Mouse (Mus musculus) liver, embryonic 15.5 days (tissue): ENCODE results near the gene Utrn. TPM values are rescaled to one million over a fixed set of nuclear protein-coding genes. Genes with fewer than 3 reads are reported as not detected.

Source experiments
- ATAC-seq: fragments of 200-750 bp; cut with Nextera tagmentation; 2 replicates; pipeline ENCODE4 v1.8.0; 2017; ENCODE audit warnings: moderate number of reproducible peaks, mild to moderate bottlenecking, moderate library complexity; ENCODE audit not compliant: insufficient read depth
- H3K27ac ChIP-seq: fragments of 300-500 bp; sonication (generic); replicated peaks from 2 replicates; pipeline ENCODE4 v1.5.1; 2015; ENCODE audit warnings: mild to moderate bottlenecking, inconsistent platforms
- H3K27me3 ChIP-seq: fragments of 300-500 bp; sonication (generic); 2 replicates; pipeline ENCODE4 v1.6.1; 2015; ENCODE audit warnings: mild to moderate bottlenecking, inconsistent platforms
- H3K36me3 ChIP-seq: fragments of 300-500 bp; sonication (generic); replicated peaks from 2 replicates; pipeline ENCODE4 v1.6.1; 2015; ENCODE audit warnings: moderate library complexity, mild to moderate bottlenecking, inconsistent platforms
- H3K4me1 ChIP-seq: fragments of 300-500 bp; sonication (generic); replicated peaks from 2 replicates; pipeline ENCODE4 v1.6.1; 2015; ENCODE audit warnings: inconsistent platforms
- H3K4me2 ChIP-seq: fragments of 300-500 bp; sonication (generic); 2 replicates; pipeline ENCODE4 v1.6.1; 2015; ENCODE audit warnings: moderate library complexity, mild to moderate bottlenecking, inconsistent platforms
- H3K4me3 ChIP-seq: fragments of 300-500 bp; sonication (generic); replicated peaks from 2 replicates; pipeline ENCODE4 v1.5.1; 2015; ENCODE audit warnings: mild to moderate bottlenecking, inconsistent platforms
- H3K9ac ChIP-seq: fragments of 300-500 bp; sonication (generic); 2 replicates; pipeline ENCODE4 v1.6.1; 2015; ENCODE audit warnings: moderate library complexity, mild to moderate bottlenecking, inconsistent platforms
- H3K9me3 ChIP-seq: fragments of 300-500 bp; sonication (generic); replicated peaks from 2 replicates; pipeline ENCODE4 v1.6.1; 2016; ENCODE audit warnings: inconsistent platforms
- WGBS: fragments of 180-500 bp; shearing (Covaris S2); methylation state at CpG from one replicate; pipeline ENCODE4 v1.1.7; 2015; ENCODE audit warnings: mixed read lengths; ENCODE audit not compliant: insufficient replicate concordance; 5-methylcytosine and 5-hydroxymethylcytosine counted together
- polyA plus RNA-seq: library from polyadenylated mRNA; unstranded; fragments of >200 nt; fragmentation: Nextera tagmentation; extraction: Ambion mirVana; gene quantifications from 2 replicates; pipeline ENCODE4 v1.2.1, GENCODE M21; 2015

The Utrn gene
- polyA plus RNA-seq, 1 experiment from 2014 or later: 8.2 TPM

DNA sequence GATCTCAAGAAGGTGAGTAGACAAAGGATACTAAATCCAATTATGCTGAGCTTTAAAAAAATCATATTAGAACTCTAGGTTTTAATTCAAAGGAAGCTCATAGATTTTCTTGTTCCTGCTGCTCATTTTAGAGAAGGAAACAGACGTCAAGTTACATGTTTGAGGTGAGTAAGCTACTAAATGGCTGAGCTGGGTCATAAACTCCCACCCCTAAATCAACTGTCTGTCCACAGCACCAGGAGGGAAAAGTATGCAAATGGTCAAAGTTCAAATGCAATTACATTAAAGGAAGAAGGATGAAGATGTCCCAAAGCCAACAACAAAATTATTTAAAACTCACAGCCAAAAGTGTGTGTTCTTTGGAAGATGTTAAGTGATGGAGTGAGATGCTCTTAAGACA lies 139.5 kb downstream of the Utrn start:
- Histone ChIP-seq H3K9me3 (no peaks in the 10 kb centered on the region), H3K4me3 (no peak overlapping the region), H3K27ac (no peak overlapping the region), H3K27me3 (no peaks in the 10 kb centered on the region), H3K36me3 (peaks cover 10% of the 10 kb centered on the region; the same call in 1 of the 2 replicates), H3K4me1 (no peaks in the 10 kb centered on the region; the same call in none of the 2 replicates), H3K9ac (no peak overlapping the region), H3K4me2 (no peak overlapping the region)
- ATAC-seq: no peak
- WGBS: 49% methylated on average over 1 of the region's 1 CpGs

DNA sequence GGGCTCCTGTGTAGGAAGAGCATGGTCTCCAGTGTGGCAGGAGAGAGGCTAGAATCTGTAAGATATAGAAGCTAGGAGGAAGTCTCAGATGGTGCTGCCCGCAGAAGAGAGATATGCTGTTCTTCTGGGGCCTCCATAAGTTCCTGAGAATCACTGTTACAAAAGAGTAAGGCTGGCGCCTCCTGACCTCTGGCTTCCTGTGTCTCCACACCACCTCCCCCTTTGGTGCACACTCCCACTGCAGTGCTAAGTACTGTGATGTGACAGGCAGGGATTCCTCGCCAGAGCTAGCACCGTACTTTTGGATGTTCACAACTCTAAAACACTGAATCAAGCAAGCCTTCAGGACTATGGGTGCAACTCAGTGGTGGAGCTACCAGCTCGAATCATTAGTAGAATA lies 140.1 kb downstream of the Utrn start:
- Histone ChIP-seq H3K36me3 (peaks cover 4% of the 10 kb centered on the region; the same call in 1 of the 2 replicates), H3K27ac (no peak overlapping the region), H3K27me3 (no peaks in the 10 kb centered on the region), H3K4me2 (no peak overlapping the region), H3K9ac (no peak overlapping the region), H3K4me3 (no peak overlapping the region), H3K9me3 (no peaks in the 10 kb centered on the region), H3K4me1 (no peaks in the 10 kb centered on the region; the same call in none of the 2 replicates)
- WGBS: 28% methylated on average over 5 of the region's 5 CpGs
- ATAC-seq: no peak; the same call in 1 of the 2 replicates

DNA sequence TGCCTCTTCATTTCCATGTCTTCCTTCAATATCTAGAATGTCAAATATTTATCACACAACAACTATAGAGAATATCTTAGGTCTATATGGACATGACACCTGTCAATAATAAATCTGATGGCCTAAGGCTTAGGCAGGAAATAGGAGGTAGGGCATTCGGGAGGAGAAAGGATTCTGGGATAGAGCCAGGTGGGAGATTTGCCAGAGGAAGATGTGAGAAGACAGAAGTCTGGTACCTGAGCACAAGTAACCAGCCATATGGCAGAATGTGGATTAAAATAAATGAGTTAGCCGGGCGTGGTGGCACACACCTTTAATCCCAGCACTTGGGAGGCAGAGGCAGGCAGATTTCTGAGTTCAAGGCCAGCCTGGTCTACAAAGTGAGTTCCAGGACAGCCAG lies 141.3 kb downstream of the Utrn start:
- no peak overlapping the region for H3K27ac ChIP-seq
- ATAC-seq: no peak
- H3K4me1 ChIP-seq: peaks cover 3% of the 10 kb centered on the region
- no peak overlapping the region for H3K4me2 ChIP-seq
- no peaks in the 10 kb centered on the region for H3K36me3 ChIP-seq
- no peak overlapping the region for H3K9ac ChIP-seq
- H3K27me3 ChIP-seq: no peaks in the 10 kb centered on the region
- H3K9me3 ChIP-seq: no peaks in the 10 kb centered on the region
- 67% methylated on average over 3 of the region's 3 CpGs for WGBS
- H3K4me3 ChIP-seq: no peak overlapping the region

DNA sequence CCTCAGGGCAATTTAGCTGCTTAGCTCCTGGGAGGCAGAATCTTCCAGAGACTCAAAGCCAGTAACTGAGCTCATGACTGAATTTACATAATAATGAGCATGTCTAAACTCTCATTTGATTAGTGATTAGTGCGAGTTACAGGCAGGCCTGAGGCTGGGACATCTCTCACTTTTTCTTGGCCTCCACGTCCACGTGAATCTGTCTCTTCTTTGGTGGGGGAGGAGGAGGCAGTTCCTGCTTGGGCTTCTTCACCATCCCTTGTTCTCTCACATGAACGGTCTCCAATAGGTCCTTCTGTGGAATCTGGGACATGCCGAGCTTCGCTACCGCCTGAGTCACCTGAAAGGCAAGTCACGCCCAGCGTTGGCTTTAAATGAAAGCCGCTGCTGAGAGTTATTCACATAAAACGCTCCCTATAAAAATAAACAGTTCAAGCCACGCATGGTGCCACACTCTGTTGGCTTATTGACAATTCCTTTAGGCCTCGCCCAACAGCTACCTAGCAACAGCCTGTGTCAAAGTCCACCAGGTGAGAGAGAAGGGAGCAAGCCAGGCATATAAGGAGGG lies 143.0 kb downstream of the Utrn start:
- no peak overlapping the region for H3K27ac ChIP-seq
- H3K4me1 ChIP-seq: peaks cover 3% of the 10 kb centered on the region
- no peak overlapping the region for H3K4me2 ChIP-seq
- H3K36me3 ChIP-seq: no peaks in the 10 kb centered on the region
- no peaks in the 10 kb centered on the region for H3K27me3 ChIP-seq
- H3K4me3 ChIP-seq: no peak overlapping the region
- H3K9ac ChIP-seq: no peak overlapping the region
- no peaks in the 10 kb centered on the region for H3K9me3 ChIP-seq
- ATAC-seq: no peak
- 73% methylated on average over 13 of the region's 13 CpGs for WGBS

DNA sequence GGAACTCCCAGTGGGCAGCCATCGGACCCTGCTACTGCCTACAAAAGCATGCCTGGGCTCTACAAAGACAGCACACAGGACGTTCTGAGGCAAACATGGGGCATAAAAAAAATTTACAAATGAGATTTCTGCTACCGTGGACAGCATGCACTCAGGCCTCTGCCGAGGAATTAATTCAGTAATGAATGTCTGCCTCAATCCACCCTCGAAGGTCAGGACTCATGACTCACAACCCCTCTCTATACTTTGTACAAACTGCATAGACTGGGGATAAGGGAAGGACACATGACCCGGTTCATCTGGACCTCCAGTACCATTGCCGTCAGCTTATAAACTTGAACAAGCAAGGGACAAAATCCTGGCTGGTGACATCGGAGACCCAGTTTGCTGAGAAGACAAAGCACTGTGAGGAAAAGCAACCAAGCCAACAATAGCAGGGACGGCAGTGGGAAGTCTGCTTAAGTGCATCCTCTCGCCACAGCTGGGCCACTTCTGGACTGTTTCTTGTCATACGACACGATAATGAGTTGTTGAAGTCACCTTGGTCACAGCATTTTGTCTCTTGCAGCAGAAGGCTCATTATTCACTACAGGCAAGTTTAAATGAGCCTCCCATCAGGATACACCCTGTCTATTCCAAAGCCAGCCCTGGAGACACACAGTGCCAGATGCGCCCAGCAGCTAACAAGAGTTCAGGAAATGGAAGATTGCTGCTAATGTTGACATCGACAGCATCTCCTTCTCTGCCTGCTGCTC lies 144.7 kb downstream of the Utrn start:
- H3K27ac ChIP-seq: no peak overlapping the region
- peaks cover 3% of the 10 kb centered on the region; the same call in 1 of the 2 replicates for H3K36me3 ChIP-seq
- peaks cover 3% of the 10 kb centered on the region for H3K4me1 ChIP-seq
- 77% methylated on average over 14 of the region's 14 CpGs for WGBS
- ATAC-seq: no peak
- H3K27me3 ChIP-seq: no peaks in the 10 kb centered on the region
- H3K9ac ChIP-seq: no peak overlapping the region
- no peak overlapping the region for H3K4me3 ChIP-seq
- H3K4me2 ChIP-seq: no peak overlapping the region
- no peaks in the 10 kb centered on the region for H3K9me3 ChIP-seq

DNA sequence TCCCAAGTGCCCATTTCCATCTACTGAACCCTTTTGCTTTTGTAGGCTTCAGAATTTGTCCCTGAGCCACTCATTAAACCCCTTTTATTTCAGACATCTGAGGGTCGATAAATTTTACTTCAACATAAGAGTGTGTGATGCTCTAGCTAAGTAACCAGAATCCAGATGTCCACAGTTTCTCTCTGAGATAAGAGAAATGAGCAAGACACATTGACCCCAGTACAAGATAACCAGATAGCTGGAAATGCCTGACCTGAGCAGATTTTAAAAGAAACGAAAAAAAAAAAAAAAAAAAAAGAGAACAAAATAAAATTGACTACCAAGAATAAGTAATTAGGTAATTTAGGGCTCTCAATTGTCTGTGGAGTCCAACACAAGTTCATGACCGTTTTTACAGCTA lies 145.9 kb downstream of the Utrn start:
- Histone ChIP-seq H3K36me3 (peaks cover 6% of the 10 kb centered on the region; the same call in 1 of the 2 replicates), H3K4me1 (peaks cover 3% of the 10 kb centered on the region; the same call in 1 of the 2 replicates), H3K9ac (no peak overlapping the region), H3K4me3 (no peak overlapping the region), H3K27me3 (no peaks in the 10 kb centered on the region), H3K4me2 (no peak overlapping the region), H3K9me3 (no peaks in the 10 kb centered on the region), H3K27ac (no peak overlapping the region)
- 23% methylated on average over 3 of the region's 3 CpGs for WGBS
- 0 out of 2 replicates have a peak, but pooled peaks have one; percentile 42 for ATAC-seq

DNA sequence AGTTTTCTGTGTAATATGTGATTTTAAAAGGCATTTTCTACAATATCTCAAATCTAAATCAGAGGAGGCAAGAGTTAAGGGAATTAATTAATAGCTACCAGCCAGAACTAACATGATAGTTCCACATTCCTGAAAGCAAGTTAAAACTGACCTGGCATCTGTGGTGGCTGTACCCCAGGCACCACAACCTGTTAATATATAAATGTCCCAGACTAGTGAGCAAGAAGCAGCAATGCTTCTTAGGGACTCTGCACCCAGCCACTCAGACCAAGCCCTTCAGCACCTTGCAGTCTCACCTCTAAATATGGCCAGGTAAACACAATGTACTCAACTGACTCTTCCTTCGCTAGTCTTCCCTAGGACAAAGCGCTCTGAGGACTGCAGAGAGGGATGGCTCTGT lies 147.1 kb downstream of the Utrn start:
- Histone ChIP-seq H3K9ac (no peak overlapping the region), H3K4me1 (peaks cover 3% of the 10 kb centered on the region; the same call in 1 of the 2 replicates), H3K4me2 (no peak overlapping the region), H3K27me3 (no peaks in the 10 kb centered on the region), H3K36me3 (peaks cover 6% of the 10 kb centered on the region; the same call in 1 of the 2 replicates), H3K27ac (no peak overlapping the region), H3K9me3 (no peaks in the 10 kb centered on the region), H3K4me3 (no peak overlapping the region)
- 78% methylated on average over 2 of the region's 2 CpGs for WGBS
- ATAC-seq: no peak

DNA sequence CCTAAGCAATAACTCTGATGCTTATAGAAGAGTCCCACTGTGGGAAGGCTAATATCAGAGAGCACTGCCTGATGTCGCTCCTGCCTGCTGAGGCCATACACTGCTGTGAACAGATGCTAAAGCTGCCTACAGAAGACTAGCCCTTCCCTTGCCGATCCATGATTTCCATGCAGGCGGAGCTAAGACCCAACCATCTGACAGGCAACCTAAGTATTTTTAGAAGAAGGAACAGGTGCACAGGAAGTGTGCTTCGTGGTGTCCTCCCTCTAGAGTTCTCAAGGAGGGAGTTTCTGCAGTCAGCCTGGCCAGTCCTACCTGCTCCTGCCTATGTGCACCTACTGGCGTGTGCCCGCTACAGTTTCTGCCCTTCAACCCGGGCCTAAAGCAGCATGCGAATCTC lies 150.8 kb downstream of the Utrn start:
- Histone ChIP-seq H3K9ac (no peak overlapping the region), H3K27me3 (no peaks in the 10 kb centered on the region), H3K36me3 (peaks cover 6% of the 10 kb centered on the region; the same call in 1 of the 2 replicates), H3K4me1 (peaks cover under 1% of the 10 kb centered on the region; the same call in 1 of the 2 replicates), H3K4me3 (no peak overlapping the region), H3K4me2 (no peak overlapping the region), H3K9me3 (no peaks in the 10 kb centered on the region), H3K27ac (no peak overlapping the region)
- 72% methylated on average over 8 of the region's 8 CpGs for WGBS
- ATAC-seq: no peak

DNA sequence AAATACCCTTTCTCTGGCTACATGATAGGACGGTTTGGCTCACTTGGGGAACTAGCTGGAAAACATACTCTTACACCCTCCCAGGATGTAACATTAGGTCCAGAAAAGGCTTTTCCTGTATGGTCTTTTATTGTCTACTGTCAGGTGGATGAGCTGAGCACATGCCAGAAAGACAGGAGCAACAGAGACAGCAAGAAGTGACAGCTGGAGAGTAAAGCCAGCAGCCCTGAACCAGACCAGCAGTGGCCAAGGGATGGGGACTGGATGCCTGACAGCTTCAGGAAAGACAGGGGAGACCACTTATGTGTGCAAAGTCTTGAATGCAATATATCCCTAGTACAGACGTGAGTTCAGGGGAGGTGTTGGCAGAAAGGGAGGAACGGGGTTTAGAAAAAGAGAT lies 151.8 kb downstream of the Utrn start:
- Histone ChIP-seq H3K4me1 (no peaks in the 10 kb centered on the region), H3K27me3 (no peaks in the 10 kb centered on the region), H3K36me3 (peaks cover 6% of the 10 kb centered on the region; the same call in 1 of the 2 replicates), H3K9ac (no peak overlapping the region), H3K9me3 (no peaks in the 10 kb centered on the region), H3K4me3 (no peak overlapping the region), H3K4me2 (no peak overlapping the region), H3K27ac (no peak overlapping the region)
- no peak for ATAC-seq
- 70% methylated on average over 3 of the region's 3 CpGs for WGBS

DNA sequence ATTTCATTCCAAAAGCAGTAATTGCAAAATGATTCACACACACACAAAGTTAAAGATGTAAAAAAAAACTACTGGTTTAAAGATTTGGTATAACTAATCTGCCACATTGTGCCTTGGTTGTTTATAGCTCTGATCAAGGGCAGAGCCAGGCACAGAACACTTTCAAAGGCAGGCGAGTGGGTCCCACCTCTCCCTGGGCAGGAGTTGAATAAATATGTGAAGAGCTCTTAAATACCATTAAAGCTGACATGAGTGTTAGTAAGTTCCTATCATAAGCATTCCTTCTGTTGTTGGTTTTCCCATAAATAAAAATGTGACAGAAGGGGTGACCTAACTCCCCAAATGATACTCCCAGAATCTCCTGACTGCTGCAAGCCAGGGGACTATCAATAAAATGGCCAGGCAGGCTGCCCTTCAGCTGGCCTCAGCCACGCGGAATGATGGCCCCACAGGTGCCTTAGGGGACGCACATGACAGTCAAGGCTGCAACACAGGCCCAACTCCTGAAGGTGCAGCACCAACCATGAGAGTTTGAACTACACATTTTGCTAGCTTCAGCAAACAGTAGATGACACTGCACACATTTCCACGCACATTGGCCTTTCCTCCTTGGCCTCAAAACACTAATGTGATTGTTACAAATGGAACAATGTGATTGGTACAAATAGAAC lies 152.4 kb downstream of the Utrn start:
- Histone ChIP-seq H3K9ac (no peak overlapping the region), H3K4me2 (no peak overlapping the region), H3K36me3 (peaks cover 6% of the 10 kb centered on the region; the same call in 1 of the 2 replicates), H3K9me3 (no peaks in the 10 kb centered on the region), H3K4me3 (no peak overlapping the region), H3K27me3 (no peaks in the 10 kb centered on the region), H3K4me1 (no peaks in the 10 kb centered on the region), H3K27ac (no peak overlapping the region)
- WGBS: 74% methylated on average over 5 of the region's 5 CpGs
- ATAC-seq: no peak

DNA sequence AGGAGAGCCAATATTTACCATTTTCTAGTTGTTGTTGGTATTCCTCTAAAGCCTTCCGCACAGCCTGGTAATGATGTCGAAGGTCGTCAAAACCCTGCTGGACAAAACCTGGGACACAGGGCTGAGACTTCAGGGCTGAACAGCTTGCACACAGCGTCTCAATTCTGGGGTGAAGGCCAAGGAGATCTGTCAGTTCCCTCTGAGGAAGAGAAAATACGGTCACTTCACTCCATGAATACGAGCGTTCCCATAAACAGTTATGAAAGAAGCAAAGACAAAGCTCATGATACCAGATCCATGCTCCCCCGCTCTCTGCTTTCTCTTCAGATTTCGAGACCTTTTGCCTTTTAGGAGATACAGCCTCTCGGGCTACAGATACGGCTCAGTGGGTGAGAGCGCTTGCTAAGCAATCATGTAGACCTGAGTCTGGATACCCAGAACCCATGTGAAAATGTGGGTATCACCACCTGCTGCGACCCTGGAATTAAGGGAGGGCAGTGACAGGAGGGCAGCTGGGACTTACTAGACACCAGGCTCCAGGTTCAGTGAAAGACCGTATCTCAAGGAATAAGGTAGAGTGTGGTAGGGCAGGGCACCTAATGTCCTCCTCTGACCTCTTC lies 155.8 kb downstream of the Utrn start:
- WGBS: 76% methylated on average over 14 of the region's 14 CpGs
- Histone ChIP-seq H3K9me3 (no peaks in the 10 kb centered on the region), H3K27ac (no peak overlapping the region), H3K4me3 (no peak overlapping the region), H3K9ac (no peak overlapping the region), H3K4me1 (no peaks in the 10 kb centered on the region), H3K27me3 (no peaks in the 10 kb centered on the region), H3K36me3 (no peaks in the 10 kb centered on the region), H3K4me2 (no peak overlapping the region)
- ATAC-seq: no peak
